Mouse (Mus musculus) forebrain, embryonic 12.5 days (tissue): Measurements from ENCODE around the gene Map4k1. TPM values are rescaled to one million over a fixed set of nuclear protein-coding genes. Genes with fewer than 3 reads are reported as not detected.
A peak's percentile ranks its signal among the peaks of the same experiment; 100 is the strongest.

Source experiments
- ATAC-seq: fragments of 200-750 bp; cut with Nextera tagmentation; 2 replicates; pipeline ENCODE4 v1.8.0; 2017; ENCODE audit warnings: moderate TSS enrichment; ENCODE audit not compliant: low FRiP score
- H3K27ac ChIP-seq: fragments of 300-500 bp; sonication (generic); 2 replicates; pipeline ENCODE4 v1.5.1; 2016; ENCODE audit warnings: mild to moderate bottlenecking
- H3K27me3 ChIP-seq: fragments of 300-500 bp; sonication (generic); 2 replicates; pipeline ENCODE4 v1.6.1; 2016; ENCODE audit warnings: mild to moderate bottlenecking
- H3K36me3 ChIP-seq: fragments of 300-500 bp; sonication (generic); replicated peaks from 2 replicates; pipeline ENCODE4 v1.6.1; 2016; ENCODE audit warnings: mild to moderate bottlenecking
- H3K4me1 ChIP-seq: fragments of 300-500 bp; sonication (generic); 2 replicates; pipeline ENCODE4 v1.6.1; 2016
- H3K4me2 ChIP-seq: fragments of 300-500 bp; sonication (generic); 2 replicates; pipeline ENCODE4 v1.6.1; 2016; ENCODE audit warnings: mild to moderate bottlenecking, moderate library complexity
- H3K4me3 ChIP-seq: fragments of 300-500 bp; sonication (generic); replicated peaks from 2 replicates; pipeline ENCODE4 v1.5.1; 2016; ENCODE audit warnings: mild to moderate bottlenecking
- H3K9ac ChIP-seq: fragments of 300-500 bp; sonication (generic); 2 replicates; pipeline ENCODE4 v1.6.1; 2016; ENCODE audit warnings: mild to moderate bottlenecking
- H3K9me3 ChIP-seq: fragments of 300-500 bp; sonication (generic); 2 replicates; pipeline ENCODE4 v1.6.1; 2016
- WGBS: fragments of 180-500 bp; shearing (Covaris S2); methylation state at CpG from one replicate; pipeline ENCODE4 v1.1.7; 2016; 5-methylcytosine and 5-hydroxymethylcytosine counted together
- polyA plus RNA-seq: library from polyadenylated mRNA; unstranded; fragments of >200 nt; fragmentation: Nextera tagmentation; extraction: Ambion mirVana; gene quantifications from 2 replicates; pipeline ENCODE4 v1.2.1, GENCODE M21; 2016

Map4k1 gene
- 5.0 and 5.7 TPM in 2 replicates for polyA plus RNA-seq

DNA sequence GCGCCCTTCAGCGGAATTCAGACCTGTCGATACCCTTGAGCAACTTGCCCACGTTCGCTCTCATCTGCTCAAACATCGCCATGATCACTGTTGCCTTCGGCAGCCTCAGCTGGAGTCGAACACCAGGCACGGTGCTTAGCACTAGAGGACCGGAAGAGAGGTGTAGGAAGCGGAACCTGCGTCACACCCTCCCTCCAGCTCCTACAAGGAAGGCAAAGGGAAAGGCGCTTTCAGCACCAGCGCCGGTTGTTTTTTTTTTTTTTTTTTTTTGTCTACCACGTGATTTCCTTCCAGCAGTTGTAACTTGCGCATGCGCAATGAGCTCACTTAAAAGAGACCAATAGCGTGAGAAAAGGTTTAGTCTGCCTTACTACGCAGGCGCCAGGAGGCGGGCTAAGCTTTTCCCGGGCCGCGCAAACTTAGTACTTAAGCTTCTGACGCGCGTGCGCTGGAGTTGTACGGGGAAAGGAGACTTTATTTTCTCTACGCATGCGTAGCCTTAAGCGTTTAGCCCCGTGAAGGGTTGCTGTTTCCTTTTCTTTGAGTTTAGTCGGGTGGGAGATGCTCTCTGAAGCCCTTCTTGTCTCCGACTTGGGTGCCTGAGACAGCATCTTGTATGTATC is at the start of gene Map4k1, which contains the start of gene Eif3k:
TSS of gene Map4k1 (plus strand) at position 400 of the 623 bp plus-strand sequence.
TSS of gene Eif3k (minus strand) at position 214 of the 623 bp plus-strand sequence.
- under 1% methylated on average over 36 of the region's 36 CpGs for WGBS

DNA sequence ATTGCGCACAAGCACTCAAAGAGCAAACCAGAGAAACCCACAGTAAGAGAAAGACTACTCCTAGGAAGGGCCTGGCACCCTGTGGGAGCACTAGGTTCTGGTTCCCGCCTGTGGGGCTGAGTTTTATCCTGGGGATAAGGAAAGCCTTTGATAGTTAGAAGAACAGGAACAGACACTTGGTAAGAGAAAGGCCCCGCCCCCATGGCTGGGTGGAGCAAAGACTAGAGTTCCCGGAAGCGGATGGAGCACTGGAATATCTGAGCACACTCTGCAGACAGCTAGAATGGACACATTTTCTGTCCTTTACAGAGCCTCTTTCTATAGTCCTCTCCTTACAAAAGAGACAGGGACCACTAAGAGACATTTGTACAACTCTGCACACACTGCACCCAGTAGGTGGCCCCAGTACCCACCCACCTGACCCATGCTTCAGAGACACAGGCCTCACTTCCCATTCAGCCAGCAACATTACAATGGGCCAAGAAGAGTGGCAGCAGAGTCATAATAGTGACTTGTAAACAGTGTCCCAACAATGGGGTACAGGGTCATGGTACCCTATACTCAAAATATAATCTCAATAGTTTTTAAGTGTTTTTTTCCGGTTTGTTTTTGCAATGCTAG is 49.3 kb upstream of the Map4k1 start:
- WGBS: 86% methylated on average over 6 of the region's 6 CpGs
- H3K9me3 ChIP-seq: no peaks in the 10 kb centered on the region
- no peak overlapping the region for H3K4me2 ChIP-seq
- no peak overlapping the region for H3K9ac ChIP-seq
- H3K4me1 ChIP-seq: peaks cover 38% of the 10 kb centered on the region
- H3K4me3 ChIP-seq: no peak overlapping the region
- ATAC-seq: no peak
- no peaks in the 10 kb centered on the region for H3K36me3 ChIP-seq
- no peaks in the 10 kb centered on the region for H3K27me3 ChIP-seq
- H3K27ac ChIP-seq: no peak overlapping the region

More for the DNA sequence above, at the start of gene Map4k1, which contains the start of gene Eif3k:
- Histone ChIP-seq H3K4me1 (peaks cover 21% of the 10 kb centered on the region), H3K4me3 (peak within 1 kb of the TSS; percentile 70), H3K36me3 (peaks cover 27% of the 10 kb centered on the region), H3K27me3 (no peaks in the 10 kb centered on the region), H3K9ac (peak within 1 kb of the TSS; percentile 72), H3K9me3 (no peaks in the 10 kb centered on the region), H3K27ac (peak within 1 kb of the TSS; percentile 83), H3K4me2 (peak within 1 kb of the TSS; percentile 90)
- ATAC-seq: peak; percentile 97

DNA sequence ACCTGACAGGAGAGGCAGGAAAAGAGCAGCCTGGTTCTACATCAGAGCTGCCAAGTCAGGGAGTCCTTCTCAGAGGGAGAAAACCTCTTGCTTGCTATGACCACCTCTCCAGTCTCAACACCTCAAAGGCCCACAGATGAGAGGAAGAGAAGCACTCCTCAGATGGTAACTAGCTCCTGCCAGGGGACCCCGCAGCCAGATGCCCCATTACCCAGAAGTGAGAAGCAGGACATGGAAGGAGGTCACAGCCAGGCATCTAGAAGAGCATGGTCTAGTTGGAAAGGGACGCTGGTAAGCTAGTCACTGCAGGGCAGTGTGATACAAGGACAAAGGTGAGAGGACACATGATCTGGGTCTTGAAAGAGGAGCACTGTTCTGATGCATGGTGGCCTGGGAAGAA is 48.0 kb upstream of the Map4k1 start:
- ATAC-seq: no peak
- Histone ChIP-seq H3K9me3 (no peaks in the 10 kb centered on the region), H3K27ac (no peak overlapping the region), H3K36me3 (no peaks in the 10 kb centered on the region), H3K4me1 (peaks cover 40% of the 10 kb centered on the region), H3K4me2 (no peak overlapping the region), H3K4me3 (no peak overlapping the region), H3K9ac (no peak overlapping the region), H3K27me3 (no peaks in the 10 kb centered on the region)
- WGBS: 90% methylated on average over 2 of the region's 2 CpGs

GRCm38 (mm10) chr7:28936787-28937186 is 45.1 kb upstream of the Map4k1 start:
- ATAC-seq: no peak
- Histone ChIP-seq H3K9me3 (no peaks in the 10 kb centered on the region), H3K4me3 (no peak overlapping the region), H3K9ac (no peak overlapping the region), H3K4me2 (no peak overlapping the region), H3K36me3 (no peaks in the 10 kb centered on the region), H3K4me1 (peaks cover 29% of the 10 kb centered on the region), H3K27me3 (no peaks in the 10 kb centered on the region), H3K27ac (peak overlapping the region; percentile 44)
- 78% methylated on average over 4 of the region's 4 CpGs for WGBS

DNA sequence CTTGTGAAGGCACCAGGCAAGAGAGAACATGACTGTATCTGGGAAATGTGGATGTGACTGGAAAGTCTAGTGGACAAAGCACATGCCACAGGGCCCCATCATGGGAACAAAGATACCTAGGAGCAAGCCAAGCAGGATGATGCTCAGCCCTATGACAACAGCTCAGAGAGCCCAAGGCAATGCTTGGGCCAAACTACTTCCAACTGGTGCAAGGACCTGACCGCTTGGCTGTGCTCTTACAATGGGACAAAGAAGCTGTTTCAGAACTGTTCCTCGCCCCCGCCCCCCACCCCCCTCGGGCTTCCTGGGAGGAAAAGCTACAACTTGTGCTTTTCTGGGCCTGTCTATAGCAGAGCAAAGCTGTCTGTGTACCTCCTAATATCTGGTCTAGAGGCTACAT is 43.2 kb upstream of the Map4k1 start:
- Histone ChIP-seq H3K9me3 (no peaks in the 10 kb centered on the region), H3K27me3 (0 out of 2 replicates have a peak, but pooled peaks cover 2% of the 10 kb centered on the region), H3K36me3 (no peaks in the 10 kb centered on the region), H3K9ac (no peak overlapping the region), H3K27ac (no peak overlapping the region), H3K4me1 (peaks cover 28% of the 10 kb centered on the region), H3K4me2 (no peak overlapping the region), H3K4me3 (no peak overlapping the region)
- ATAC-seq: no peak; the same call in 1 of the 2 replicates
- WGBS: 53% methylated on average over 4 of the region's 4 CpGs

DNA sequence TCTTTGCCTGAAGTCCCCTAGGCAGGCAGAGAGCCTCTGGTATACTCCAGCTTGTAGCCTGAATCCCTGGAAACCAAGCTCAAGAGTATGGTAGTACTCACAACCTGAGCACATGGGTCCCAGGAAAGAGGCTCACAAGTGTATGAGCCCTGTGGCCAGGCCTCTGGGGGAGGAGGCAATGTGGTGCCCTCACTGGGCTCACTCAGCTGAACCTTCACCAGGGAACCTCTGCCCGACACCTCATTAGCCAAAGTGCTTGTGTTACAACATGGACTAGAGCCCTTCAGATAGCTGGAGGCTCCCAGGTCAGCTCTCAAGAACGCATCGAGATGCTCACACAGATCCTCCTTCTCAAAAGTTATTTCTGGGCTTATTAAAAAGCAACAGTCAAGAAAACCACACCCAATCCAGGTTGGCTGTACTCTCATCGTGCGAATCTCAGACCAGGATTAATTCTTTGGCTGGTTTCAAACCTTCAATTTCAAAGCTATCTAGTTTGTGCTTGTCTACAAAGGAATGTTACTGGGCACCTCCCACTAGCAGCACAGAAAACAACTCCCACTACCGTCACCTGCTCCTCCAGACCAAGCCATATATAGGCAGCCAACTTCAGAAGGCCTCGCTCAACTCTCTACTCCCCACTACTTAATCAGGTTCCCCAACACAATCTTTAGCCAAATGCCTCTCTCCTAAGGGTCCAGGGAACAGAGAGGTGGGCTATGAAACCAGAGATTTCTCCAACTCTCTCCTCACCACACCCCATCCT is 42.2 kb upstream of the Map4k1 start:
- WGBS: 92% methylated on average over 7 of the region's 7 CpGs
- no peak overlapping the region for H3K4me3 ChIP-seq
- H3K9me3 ChIP-seq: no peaks in the 10 kb centered on the region
- no peak overlapping the region for H3K9ac ChIP-seq
- no peak overlapping the region for H3K4me2 ChIP-seq
- no peaks in the 10 kb centered on the region for H3K36me3 ChIP-seq
- H3K4me1 ChIP-seq: peaks cover 29% of the 10 kb centered on the region
- 0 out of 2 replicates have a peak, but pooled peaks cover 4% of the 10 kb centered on the region for H3K27me3 ChIP-seq
- H3K27ac ChIP-seq: no peak overlapping the region
- no peak for ATAC-seq

DNA sequence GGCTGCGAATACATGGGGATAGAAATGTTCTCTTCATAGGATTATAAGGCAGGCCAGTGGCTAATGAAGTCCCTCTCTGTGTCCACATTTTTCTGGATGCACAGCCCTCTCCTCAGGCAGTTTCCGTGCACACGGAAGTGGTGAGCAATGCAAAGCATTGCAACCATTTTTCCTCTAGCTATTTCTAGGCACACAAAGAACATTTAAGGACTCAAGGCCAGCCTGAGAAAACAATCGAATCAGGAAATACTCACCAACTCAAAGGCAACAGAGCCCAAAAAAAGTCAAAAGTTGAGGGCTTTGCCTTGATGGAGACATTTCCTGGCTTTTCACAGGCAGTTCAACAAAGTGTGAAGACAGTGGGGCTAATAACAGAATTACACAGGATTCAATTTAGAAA is 40.7 kb upstream of the Map4k1 start:
- peaks cover 44% of the 10 kb centered on the region for H3K4me1 ChIP-seq

GRCm38 (mm10) chr7:28941542-28941941 is 40.3 kb upstream of the Map4k1 start:
- H3K4me1 ChIP-seq: peaks cover 44% of the 10 kb centered on the region
- no peak overlapping the region for H3K9ac ChIP-seq
- H3K4me2 ChIP-seq: no peak overlapping the region
- no peaks in the 10 kb centered on the region for H3K9me3 ChIP-seq
- 89% methylated on average over 4 of the region's 4 CpGs for WGBS
- no peaks in the 10 kb centered on the region for H3K36me3 ChIP-seq
- peak overlapping the region; percentile 43; the same call in 1 of the 2 replicates for H3K27ac ChIP-seq
- ATAC-seq: no peak
- 0 out of 2 replicates have a peak, but pooled peaks cover 4% of the 10 kb centered on the region for H3K27me3 ChIP-seq
- no peak overlapping the region for H3K4me3 ChIP-seq

More for the DNA sequence above, 40.7 kb upstream of the Map4k1 start:
- H3K9ac ChIP-seq: no peak overlapping the region
- H3K27me3 ChIP-seq: 0 out of 2 replicates have a peak, but pooled peaks cover 4% of the 10 kb centered on the region
- H3K4me3 ChIP-seq: no peak overlapping the region
- H3K27ac ChIP-seq: 0 out of 2 replicates have a peak overlapping the region, but pooled peaks have one; percentile 43
- 85% methylated on average over 4 of the region's 4 CpGs for WGBS
- no peaks in the 10 kb centered on the region for H3K36me3 ChIP-seq
- H3K9me3 ChIP-seq: no peaks in the 10 kb centered on the region
- H3K4me2 ChIP-seq: no peak overlapping the region
- ATAC-seq: no peak

DNA sequence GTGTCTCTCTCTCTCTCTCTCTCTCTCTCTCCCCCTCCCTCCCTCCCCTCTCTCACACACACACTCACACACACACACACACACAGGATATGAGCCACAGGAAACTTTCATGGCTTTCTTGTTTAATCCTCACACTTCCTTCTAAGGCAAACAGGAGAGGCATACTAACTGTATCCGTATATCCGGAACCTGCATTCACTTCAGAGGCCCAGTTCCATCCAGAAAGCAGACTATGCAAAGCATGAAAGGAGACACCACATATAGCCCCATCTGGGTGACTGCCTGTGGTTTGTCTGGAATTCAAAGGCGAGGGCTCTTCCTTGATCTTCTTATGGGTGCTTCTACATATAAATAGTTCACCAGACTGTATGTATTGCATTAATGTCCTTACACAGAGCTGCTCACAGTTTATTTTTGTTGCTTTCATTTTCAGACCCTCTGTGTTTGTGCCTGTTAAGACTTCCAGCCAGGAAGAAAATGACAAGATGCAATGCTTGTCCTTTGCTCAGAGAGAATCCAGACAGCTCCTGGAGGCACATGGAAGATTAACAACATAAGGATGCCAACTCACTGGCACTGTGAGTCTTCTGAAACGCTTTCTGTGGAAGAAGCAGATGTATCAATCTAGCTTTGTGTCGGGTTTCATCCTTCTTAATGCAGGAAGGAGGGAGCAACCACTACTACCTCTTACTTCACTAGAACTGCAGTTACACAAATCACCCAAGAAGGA is 38.2 kb upstream of the Map4k1 start:
- WGBS: 78% methylated on average over 5 of the region's 5 CpGs
- ATAC-seq: no peak
- H3K4me2 ChIP-seq: no peak overlapping the region
- H3K4me1 ChIP-seq: peaks cover 48% of the 10 kb centered on the region
- H3K9me3 ChIP-seq: no peaks in the 10 kb centered on the region
- H3K36me3 ChIP-seq: no peaks in the 10 kb centered on the region
- no peak overlapping the region for H3K4me3 ChIP-seq
- 0 out of 2 replicates have a peak, but pooled peaks cover 7% of the 10 kb centered on the region for H3K27me3 ChIP-seq
- H3K27ac ChIP-seq: no peak overlapping the region
- H3K9ac ChIP-seq: no peak overlapping the region

GRCm38 (mm10) chr7:28944756-28945415 is 37.0 kb upstream of the Map4k1 start:
- Histone ChIP-seq H3K4me3 (no peak overlapping the region), H3K9me3 (no peaks in the 10 kb centered on the region), H3K9ac (peak overlapping the region; percentile 36; the same call in 1 of the 2 replicates), H3K4me2 (peak overlapping the region; percentile 21; the same call in 1 of the 2 replicates), H3K4me1 (peaks cover 43% of the 10 kb centered on the region), H3K27me3 (0 out of 2 replicates have a peak, but pooled peaks cover 7% of the 10 kb centered on the region), H3K27ac (peak overlapping the region; percentile 71), H3K36me3 (0 out of 2 replicates have a peak, but pooled peaks cover 7% of the 10 kb centered on the region)
- WGBS: 28% methylated on average over 6 of the region's 6 CpGs
- peak; percentile 60; the same call in 1 of the 2 replicates for ATAC-seq
